Mouse (Mus musculus) ovary, adult 2 months (tissue): ENCODE data around the gene Hba-a1. TPM values are rescaled to one million over a fixed set of nuclear protein-coding genes. Genes with fewer than 3 reads are reported as not detected.

Experiments used
- polyA plus RNA-seq: library from polyadenylated mRNA; depleted of rRNA; stranded (reverse); fragments of >200 nt; gene quantifications from 2 replicates; pipeline ENCODE4 v1.2.3, GENCODE M21; 2012; rRNA removed

The Hba-a1 gene
- 306 and 812 TPM in 2 replicates for polyA plus RNA-seq

DNA sequence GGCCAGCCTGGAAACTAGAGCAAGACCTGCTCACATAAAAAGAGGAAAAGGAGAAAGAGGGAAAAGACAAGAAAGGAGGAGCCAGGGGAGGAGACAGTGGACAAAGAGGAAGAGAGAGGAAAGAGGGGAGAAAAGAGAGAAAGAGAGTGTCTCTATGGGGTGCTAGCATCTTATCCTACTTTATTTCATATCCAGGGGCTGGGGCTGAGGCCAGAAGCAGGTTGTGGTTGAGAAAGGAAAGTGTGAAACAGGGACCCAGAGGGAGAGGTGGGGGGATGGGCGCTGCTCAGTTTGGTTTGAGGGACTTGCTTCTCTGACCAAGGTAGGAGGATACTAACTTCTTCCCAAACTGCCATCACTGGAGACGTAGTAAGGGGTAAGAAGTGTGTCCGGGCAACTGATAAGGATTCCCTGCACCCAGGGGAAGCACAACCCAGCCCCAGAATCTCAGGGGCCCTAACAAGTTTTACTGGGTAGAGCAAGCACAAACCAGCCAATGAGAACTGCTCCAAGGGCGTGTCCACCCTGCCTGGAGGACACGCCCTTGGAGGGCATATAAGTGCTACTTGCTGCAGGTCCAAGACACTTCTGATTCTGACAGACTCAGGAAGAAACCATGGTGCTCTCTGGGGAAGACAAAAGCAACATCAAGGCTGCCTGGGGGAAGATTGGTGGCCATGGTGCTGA, at the start of gene Hba-a1:
Gene Hba-a1, plus strand, starts transcription at position 421 of the 687 bp plus-strand sequence.

DNA sequence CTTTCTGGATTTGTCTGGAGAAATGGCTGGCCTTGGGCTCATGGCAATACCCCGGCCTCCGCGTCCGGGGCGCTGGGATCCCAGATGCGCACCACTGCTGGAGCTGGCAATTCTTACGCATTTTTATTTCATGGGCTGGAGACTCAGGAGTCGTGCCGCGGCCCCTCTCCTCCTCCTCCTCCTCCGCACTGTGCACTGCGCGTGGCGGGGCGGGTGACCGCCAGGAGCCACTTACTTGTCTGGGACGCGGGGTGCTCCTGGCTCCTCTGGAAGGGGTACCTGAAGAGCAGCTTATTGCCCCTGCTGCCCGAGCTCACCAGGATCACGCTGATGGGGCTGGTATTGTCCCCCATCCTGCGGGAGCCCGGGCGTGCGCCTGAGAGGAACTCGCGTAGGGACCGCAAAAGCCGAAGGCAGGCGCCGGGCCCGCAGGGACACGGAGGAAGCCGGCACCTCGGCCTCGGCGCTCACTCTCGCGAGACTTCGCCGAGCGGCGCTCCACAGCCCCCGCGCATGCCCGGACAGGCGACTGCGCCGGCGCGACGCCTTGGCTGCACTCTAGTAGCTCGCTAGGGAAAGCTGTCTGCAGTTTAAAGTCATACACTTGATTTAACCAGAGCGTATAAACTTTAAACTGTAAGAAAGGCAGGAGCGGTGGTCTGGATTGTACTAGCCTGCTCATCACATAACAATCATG, 16.0 kb upstream of the Hba-a1 start, which contains the start of gene Nprl3:
Gene Nprl3, minus strand, starts transcription at position 520 of the 697 bp plus-strand sequence.

DNA sequence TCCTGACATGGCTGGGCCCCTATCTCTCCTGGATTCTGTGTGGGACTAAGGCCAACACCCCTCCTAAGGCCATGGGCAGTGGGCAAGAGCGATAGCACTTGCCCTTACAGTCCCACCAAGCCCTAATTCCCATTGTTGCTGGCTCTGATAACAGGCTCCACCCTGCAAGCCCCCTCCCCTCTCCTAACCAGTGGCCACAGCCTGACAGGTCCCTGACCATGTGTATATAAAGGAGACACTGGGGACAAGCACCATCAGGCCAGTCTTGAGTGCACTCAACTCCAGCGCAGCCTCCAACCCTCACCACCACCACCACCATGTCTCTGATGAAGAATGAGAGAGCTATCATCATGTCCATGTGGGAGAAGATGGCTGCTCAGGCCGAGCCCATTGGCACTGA, 7.0 kb upstream of the Hba-a1 start, which contains the start of gene Hba-x:
Gene Hba-x, plus strand, starts transcription at position 54 of the 400 bp plus-strand sequence.

DNA sequence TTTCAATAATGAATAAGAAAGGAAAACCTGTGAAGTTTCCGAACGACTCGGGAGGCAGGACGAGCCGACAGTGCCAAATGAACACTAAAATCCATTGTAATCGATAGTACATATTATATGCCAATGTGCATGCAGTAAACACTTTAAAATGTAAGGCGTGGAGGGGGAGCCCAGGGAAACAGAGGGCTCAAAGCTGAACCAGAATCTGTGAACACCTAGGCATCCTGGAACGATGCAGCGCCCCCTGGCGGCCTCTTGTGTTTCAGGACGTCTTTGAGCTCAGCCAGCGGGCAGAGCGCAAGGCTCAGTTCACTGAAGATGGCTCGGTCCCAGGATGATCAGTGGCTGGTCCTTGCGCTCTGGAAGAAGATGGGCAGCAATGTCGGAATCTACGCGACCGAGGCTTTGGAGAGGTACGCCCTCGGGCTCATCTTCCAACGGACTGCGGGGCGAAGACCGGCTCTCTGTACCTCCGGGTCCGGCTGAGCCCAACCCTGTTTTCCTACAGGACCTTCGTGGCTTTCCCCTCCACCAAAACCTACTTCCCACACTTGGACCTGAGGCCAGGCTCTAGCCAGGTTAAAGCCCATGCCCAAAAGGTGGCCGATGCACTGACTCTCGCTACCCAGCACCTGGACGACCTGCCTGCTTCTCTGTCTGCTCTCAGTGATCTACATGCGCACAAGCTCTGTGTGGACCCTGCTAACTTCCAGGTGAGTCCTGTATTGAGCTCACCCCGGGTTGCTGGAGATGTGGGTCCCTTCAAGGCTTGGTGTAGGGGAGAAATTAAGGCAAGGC, 3.6 kb downstream of the Hba-a1 start, which contains the start of gene Hbq1b:
Gene Hbq1b, plus strand, starts transcription at position 271 of the 798 bp plus-strand sequence.

DNA sequence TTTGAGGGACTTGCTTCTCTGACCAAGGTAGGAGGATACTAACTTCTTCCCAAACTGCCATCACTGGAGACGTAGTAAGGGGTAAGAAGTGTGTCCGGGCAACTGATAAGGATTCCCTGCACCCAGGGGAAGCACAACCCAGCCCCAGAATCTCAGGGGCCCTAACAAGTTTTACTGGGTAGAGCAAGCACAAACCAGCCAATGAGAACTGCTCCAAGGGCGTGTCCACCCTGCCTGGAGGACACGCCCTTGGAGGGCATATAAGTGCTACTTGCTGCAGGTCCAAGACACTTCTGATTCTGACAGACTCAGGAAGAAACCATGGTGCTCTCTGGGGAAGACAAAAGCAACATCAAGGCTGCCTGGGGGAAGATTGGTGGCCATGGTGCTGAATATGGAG, 12.9 kb downstream of the Hba-a1 start, which contains the start of gene Hba-a2:
Gene Hba-a2, plus strand, starts transcription at position 287 of the 400 bp plus-strand sequence.

DNA sequence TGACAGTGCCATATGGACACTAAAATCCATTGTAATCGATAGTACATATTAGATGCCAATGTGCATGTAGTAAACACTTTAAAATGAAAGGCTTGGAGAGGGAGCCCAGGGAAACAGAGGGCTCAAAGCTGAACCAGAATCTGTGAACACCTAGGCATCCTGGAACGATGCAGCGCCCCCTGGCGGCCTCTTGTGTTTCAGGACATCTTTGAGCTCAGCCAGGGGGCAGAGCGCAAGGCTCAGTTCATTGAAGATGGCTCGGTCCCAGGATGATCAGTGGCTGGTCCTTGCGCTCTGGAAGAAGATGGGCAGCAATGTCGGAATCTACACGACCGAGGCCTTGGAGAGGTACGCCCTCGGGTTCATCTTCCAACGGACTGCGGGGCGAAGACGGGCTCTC, 16.6 kb downstream of the Hba-a1 start, which contains the start of gene Hbq1a:
Gene Hbq1a, plus strand, starts transcription at position 205 of the 400 bp plus-strand sequence.

Other genes with a start within 250 kb of the Hba-a1 start
- 0.52 and 0.70 TPM in 2 replicates for gene Il9r, start 83.2 kb upstream of the Hba-a1 start, polyA plus RNA-seq
- 26.2 and 31.0 TPM in 2 replicates for gene Snrnp25, start 78.1 kb upstream of the Hba-a1 start, polyA plus RNA-seq
- 234 and 290 TPM in 2 replicates for gene Rhbdf1, start 61.2 kb upstream of the Hba-a1 start, polyA plus RNA-seq
- gene Mpg, start 57.0 kb upstream of the Hba-a1 start, polyA plus RNA-seq, result 16.3 and 20.6 TPM in 2 replicates
- gene Nprl3, start 15.8 kb upstream of the Hba-a1 start, polyA plus RNA-seq, result 164 and 171 TPM in 2 replicates
- gene Hba-x, start 7.1 kb upstream of the Hba-a1 start, polyA plus RNA-seq, result not detected in 2 replicates
- 0.32 and 0.44 TPM in 2 replicates for gene Hbq1b, start 3.5 kb downstream of the Hba-a1 start, polyA plus RNA-seq
- 555 and 957 TPM in 2 replicates for gene Hba-a2, start 13.0 kb downstream of the Hba-a1 start, polyA plus RNA-seq
- not detected in 2 replicates for gene Hbq1a, start 16.6 kb downstream of the Hba-a1 start, polyA plus RNA-seq
- 21.3 and 24.1 TPM in 2 replicates for gene Sh3pxd2b, start 64.3 kb downstream of the Hba-a1 start, polyA plus RNA-seq
- 18.7 and 20.1 TPM in 2 replicates for gene Ubtd2, start 171.9 kb downstream of the Hba-a1 start, polyA plus RNA-seq
- gene Efcab9, start 248.6 kb downstream of the Hba-a1 start, polyA plus RNA-seq, result 0.27 TPM in 1 of 2 replicates, not detected in the other
- gene Stk10, start 249.8 kb downstream of the Hba-a1 start, polyA plus RNA-seq, result 11.3 and 14.1 TPM in 2 replicates